Mouse (Mus musculus): ENCODE results near the gene Abhd14b.

The Abhd14b gene

GRCm38 (mm10) chr9:106429221-106430014, 17.8 kb upstream of the Abhd14b start, which contains the start of gene Rpl29:
Rpl29 (plus strand) TSS chr9:106429454.
- peak; percentile 99 for DNase-seq (ENCODE audit: low spot score)

GRCm38 (mm10) chr9:106430015-106430264, 17.3 kb upstream of the Abhd14b start:
- no peak for DNase-seq (ENCODE audit: low spot score)

GRCm38 (mm10) chr9:106433389-106433788, 13.9 kb upstream of the Abhd14b start:
- no peak for DNase-seq (ENCODE audit: low spot score)

- DNase-seq (ENCODE audit: low spot score): no peak
These were observed 10.7 kb upstream of the Abhd14b start for GRCm38 (mm10) chr9:106436566-106436965.

- DNase-seq (ENCODE audit: low spot score): no peak
These were observed 4.6 kb upstream of the Abhd14b start for GRCm38 (mm10) chr9:106442680-106443079.

GRCm38 (mm10) chr9:106444836-106445235, 2.4 kb upstream of the Abhd14b start:
- no peak for DNase-seq (ENCODE audit: low spot score)

- DNase-seq (ENCODE audit: low spot score): no peak
These were observed 692 bp downstream of the Abhd14b start for GRCm38 (mm10) chr9:106447951-106448350.

GRCm38 (mm10) chr9:106448498-106449031, 1.3 kb downstream of the Abhd14b start:
- DNase-seq (ENCODE audit: low spot score): peak; percentile 82

GRCm38 (mm10) chr9:106449947-106450346, 2.7 kb downstream of the Abhd14b start:
- DNase-seq (ENCODE audit: low spot score): no peak

GRCm38 (mm10) chr9:106450661-106451060, 3.4 kb downstream of the Abhd14b start:
- DNase-seq (ENCODE audit: low spot score): peak; percentile 37

- DNase-seq (ENCODE audit: low spot score): no peak
These were observed 4.0 kb downstream of the Abhd14b start for GRCm38 (mm10) chr9:106451298-106451697.

- no peak for DNase-seq (ENCODE audit: low spot score)
These were observed 4.6 kb downstream of the Abhd14b start for GRCm38 (mm10) chr9:106451899-106452298.

- DNase-seq (ENCODE audit: low spot score): no peak
These were observed 5.1 kb downstream of the Abhd14b start for GRCm38 (mm10) chr9:106452351-106452750.

GRCm38 (mm10) chr9:106452821-106453220, 5.6 kb downstream of the Abhd14b start:
- DNase-seq (ENCODE audit: low spot score): peak; percentile 82

- DNase-seq (ENCODE audit: low spot score): peak; percentile 82
These were observed 6.2 kb downstream of the Abhd14b start, which contains the start of gene Pcbp4 for GRCm38 (mm10) chr9:106453271-106454070. Pcbp4 (plus strand) TSS chr9:106453291.

GRCm38 (mm10) chr9:106454071-106454761, 7.0 kb downstream of the Abhd14b start:
- no peak for DNase-seq (ENCODE audit: low spot score)

GRCm38 (mm10) chr9:106454888-106455681, 7.8 kb downstream of the Abhd14b start:
- DNase-seq (ENCODE audit: low spot score): peak; percentile 60

- peak; percentile 80 for DNase-seq (ENCODE audit: low spot score)
These were observed 9.3 kb downstream of the Abhd14b start for GRCm38 (mm10) chr9:106456325-106457162.

- peak; percentile 76 for DNase-seq (ENCODE audit: low spot score)
These were observed 9.9 kb downstream of the Abhd14b start for GRCm38 (mm10) chr9:106457163-106457559.

- DNase-seq (ENCODE audit: low spot score): no peak
These were observed 10.7 kb downstream of the Abhd14b start for GRCm38 (mm10) chr9:106457920-106458319.

GRCm38 (mm10) chr9:106459946-106460345, 12.7 kb downstream of the Abhd14b start:
- DNase-seq (ENCODE audit: low spot score): no peak
